Mouse (Mus musculus) limb, embryonic 14.5 days (tissue): Measurements from ENCODE around the gene Gorasp2. TPM values are rescaled to one million over a fixed set of nuclear protein-coding genes. Genes with fewer than 3 reads are reported as not detected.

Source experiments
- ATAC-seq: fragments of 200-750 bp; cut with Nextera tagmentation; 2 replicates; pipeline ENCODE4 v1.8.0; 2017; ENCODE audit warnings: low read depth, moderate number of reproducible peaks, moderate TSS enrichment; ENCODE audit not compliant: low FRiP score
- DNase-seq: peaks from one replicate; pipeline ENCODE4 v3.0.0-alpha.2; 2015; ENCODE audit warnings: low spot score
- H3K27ac ChIP-seq: fragments of 300-500 bp; sonication (generic); replicated peaks from 2 replicates; pipeline ENCODE4 v1.5.1; 2014; ENCODE audit warnings: low read depth, mild to moderate bottlenecking, low read length, moderate library complexity, mixed read lengths
- H3K27me3 ChIP-seq: fragments of 300-500 bp; sonication (generic); 2 replicates; pipeline ENCODE4 v1.6.1; 2014; ENCODE audit warnings: low read length, mixed read lengths; ENCODE audit not compliant: control insufficient read depth, insufficient read depth
- H3K36me3 ChIP-seq: fragments of 300-500 bp; sonication (generic); 2 replicates; pipeline ENCODE4 v1.6.1; 2014; ENCODE audit warnings: mild to moderate bottlenecking, low read length, moderate library complexity, mixed read lengths; ENCODE audit not compliant: control insufficient read depth, insufficient read depth
- H3K4me1 ChIP-seq: fragments of 300-500 bp; sonication (generic); 2 replicates; pipeline ENCODE4 v1.6.1; 2014; ENCODE audit warnings: antibody characterized with exemption, low read length, mixed read lengths; ENCODE audit not compliant: control insufficient read depth, insufficient read depth
- H3K4me2 ChIP-seq: fragments of 300-500 bp; sonication (generic); replicated peaks from 2 replicates; pipeline ENCODE4 v1.6.1; 2014; ENCODE audit warnings: low read depth, mild to moderate bottlenecking, low read length, moderate library complexity; ENCODE audit not compliant: severe bottlenecking
- H3K4me3 ChIP-seq: fragments of 300-500 bp; sonication (generic); replicated peaks from 2 replicates; pipeline ENCODE4 v1.5.1; 2014; ENCODE audit warnings: low read length
- H3K9ac ChIP-seq: fragments of 300-500 bp; sonication (generic); 2 replicates; pipeline ENCODE4 v1.6.1; 2014; ENCODE audit warnings: mild to moderate bottlenecking, low read depth, low read length, moderate library complexity; ENCODE audit not compliant: severe bottlenecking
- H3K9me3 ChIP-seq: fragments of 300-500 bp; sonication (generic); 2 replicates; pipeline ENCODE4 v1.6.1; 2016; ENCODE audit warnings: low read length; ENCODE audit not compliant: control insufficient read depth
- POLR2A ChIP-seq: fragments of 200-500 bp; IDR thresholded peaks from 2 replicates; pipeline ENCODE4 v1.8.0; 2012; ENCODE audit warnings: inconsistent platforms, mild to moderate bottlenecking, moderate library complexity, borderline replicate concordance; ENCODE audit not compliant: insufficient read depth, insufficient read length; ENCODE audit errors: extremely low read depth
- WGBS: fragments of 180-500 bp; shearing (Covaris S2); extraction: QIAGEN DNeasy Blood & Tissue Kit; methylation state at CpG from one replicate; pipeline ENCODE4 v1.1.7; 2014; 5-methylcytosine and 5-hydroxymethylcytosine counted together
- polyA plus RNA-seq, 2 experiments: library from polyadenylated mRNA; depleted of rRNA in 1 of 2; stranded (reverse) in 1 of 2; unstranded in 1 of 2; fragments of >200 nt; fragmentation: Nextera tagmentation in 1 of 2; extraction: Ambion mirVana in 1 of 2; gene quantifications; 2 replicates each; pipeline versions ENCODE4 v1.2.1 to v1.2.3; 2012 to 2014

Gene Gorasp2
- polyA plus RNA-seq, 2 experiments = 118 to 190 TPM

DNA sequence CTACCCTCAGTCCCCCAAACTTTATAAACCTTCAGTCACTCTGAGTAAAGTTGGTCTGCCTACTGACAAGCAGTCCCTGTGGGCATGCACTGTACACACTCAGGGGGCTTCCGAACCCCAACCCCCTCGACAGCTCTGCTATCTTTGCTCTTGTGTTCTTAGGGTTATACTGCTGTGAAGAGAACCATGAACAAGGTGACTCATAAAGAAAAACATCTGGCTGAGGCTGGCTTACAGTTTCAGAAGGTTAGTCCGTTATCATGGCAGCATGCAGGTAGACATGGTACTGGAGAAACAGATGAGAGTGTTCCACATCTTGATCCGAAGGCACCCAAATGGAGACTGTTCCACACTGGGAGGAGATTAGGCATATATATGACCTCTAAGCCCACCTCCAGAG lies 49.5 kb downstream of the Gorasp2 start:
- Histone ChIP-seq H3K4me1 (peaks cover 4% of the 10 kb centered on the region), H3K4me2 (no peak overlapping the region), H3K9me3 (no peaks in the 10 kb centered on the region), H3K4me3 (no peak overlapping the region), H3K27ac (no peak overlapping the region), H3K27me3 (no peaks in the 10 kb centered on the region), H3K36me3 (peaks cover 50% of the 10 kb centered on the region), H3K9ac (no peak overlapping the region)
- WGBS = 91% methylated on average over 4 of the region's 4 CpGs
- TF ChIP-seq POLR2A = no peak
- ATAC-seq = no peak
- DNase-seq = no peak

GRCm38 (mm10) chr2:70723610-70724243 lies 62.4 kb downstream of the Gorasp2 start:
- ATAC-seq (no peak), DNase-seq (no peak)
- H3K9ac ChIP-seq = no peak overlapping the region
- no peak overlapping the region for H3K27ac ChIP-seq
- 87% methylated on average over 9 of the region's 9 CpGs for whole genome bisulfite sequencing
- H3K4me3 ChIP-seq = no peak overlapping the region
- no peaks in the 10 kb centered on the region for H3K9me3 ChIP-seq
- no peaks in the 10 kb centered on the region for H3K4me1 ChIP-seq
- no peaks in the 10 kb centered on the region for H3K27me3 ChIP-seq
- no peak for TF ChIP-seq POLR2A
- H3K4me2 ChIP-seq = no peak overlapping the region
- H3K36me3 ChIP-seq = peaks cover 61% of the 10 kb centered on the region

GRCm38 (mm10) chr2:70727089-70727488 lies 65.7 kb downstream of the Gorasp2 start:
- WGBS = 83% methylated on average over 2 of the region's 2 CpGs
- no peak overlapping the region for H3K9ac ChIP-seq
- DNase-seq (no peak), ATAC-seq (no peak)
- H3K4me3 ChIP-seq = no peak overlapping the region
- H3K36me3 ChIP-seq = peaks cover 51% of the 10 kb centered on the region
- no peak overlapping the region for H3K4me2 ChIP-seq
- H3K27me3 ChIP-seq = no peaks in the 10 kb centered on the region
- no peak for TF ChIP-seq POLR2A
- no peaks in the 10 kb centered on the region for H3K4me1 ChIP-seq
- no peak overlapping the region for H3K27ac ChIP-seq
- no peaks in the 10 kb centered on the region for H3K9me3 ChIP-seq

DNA sequence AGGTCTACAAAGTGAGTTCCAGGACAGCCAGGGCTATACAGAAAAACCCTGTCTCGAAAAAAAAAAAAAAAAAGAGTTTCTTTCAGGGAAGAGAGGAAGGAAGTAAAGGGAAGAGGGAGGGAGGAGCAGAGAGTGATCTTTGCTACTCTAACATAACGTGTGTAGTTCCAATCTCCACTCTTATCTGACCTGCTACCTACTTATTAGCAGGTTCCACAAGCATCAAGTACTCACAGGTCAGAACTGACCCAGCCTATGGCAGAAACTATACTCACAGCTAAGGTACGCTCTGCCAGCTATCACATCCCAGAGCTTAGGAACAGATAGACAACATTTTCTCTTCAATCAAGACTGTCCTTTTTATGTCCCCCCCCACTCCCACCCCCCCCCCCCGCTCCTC lies 74.2 kb downstream of the Gorasp2 start:
- Histone ChIP-seq H3K4me2 (no peak overlapping the region), H3K9ac (no peak overlapping the region), H3K36me3 (peaks cover 45% of the 10 kb centered on the region), H3K27ac (no peak overlapping the region), H3K27me3 (no peaks in the 10 kb centered on the region), H3K4me3 (no peak overlapping the region), H3K4me1 (no peaks in the 10 kb centered on the region), H3K9me3 (no peaks in the 10 kb centered on the region)
- DNase-seq = no peak
- TF ChIP-seq POLR2A = no peak
- no peak for ATAC-seq
- 82% methylated on average over 4 of the region's 4 CpGs for WGBS

GRCm38 (mm10) chr2:70736008-70736407 lies 74.6 kb downstream of the Gorasp2 start:
- ATAC-seq = no peak
- Histone ChIP-seq H3K4me3 (no peak overlapping the region), H3K4me2 (no peak overlapping the region), H3K9me3 (no peaks in the 10 kb centered on the region), H3K27ac (no peak overlapping the region), H3K4me1 (no peaks in the 10 kb centered on the region), H3K27me3 (no peaks in the 10 kb centered on the region), H3K9ac (no peak overlapping the region), H3K36me3 (peaks cover 46% of the 10 kb centered on the region)
- no peak for DNase-seq
- no peak for TF ChIP-seq POLR2A
- WGBS = 75% methylated on average over 5 of the region's 5 CpGs
